ENCODE assay signal across 8 mouse cellular contexts in the genomic region with DNA sequence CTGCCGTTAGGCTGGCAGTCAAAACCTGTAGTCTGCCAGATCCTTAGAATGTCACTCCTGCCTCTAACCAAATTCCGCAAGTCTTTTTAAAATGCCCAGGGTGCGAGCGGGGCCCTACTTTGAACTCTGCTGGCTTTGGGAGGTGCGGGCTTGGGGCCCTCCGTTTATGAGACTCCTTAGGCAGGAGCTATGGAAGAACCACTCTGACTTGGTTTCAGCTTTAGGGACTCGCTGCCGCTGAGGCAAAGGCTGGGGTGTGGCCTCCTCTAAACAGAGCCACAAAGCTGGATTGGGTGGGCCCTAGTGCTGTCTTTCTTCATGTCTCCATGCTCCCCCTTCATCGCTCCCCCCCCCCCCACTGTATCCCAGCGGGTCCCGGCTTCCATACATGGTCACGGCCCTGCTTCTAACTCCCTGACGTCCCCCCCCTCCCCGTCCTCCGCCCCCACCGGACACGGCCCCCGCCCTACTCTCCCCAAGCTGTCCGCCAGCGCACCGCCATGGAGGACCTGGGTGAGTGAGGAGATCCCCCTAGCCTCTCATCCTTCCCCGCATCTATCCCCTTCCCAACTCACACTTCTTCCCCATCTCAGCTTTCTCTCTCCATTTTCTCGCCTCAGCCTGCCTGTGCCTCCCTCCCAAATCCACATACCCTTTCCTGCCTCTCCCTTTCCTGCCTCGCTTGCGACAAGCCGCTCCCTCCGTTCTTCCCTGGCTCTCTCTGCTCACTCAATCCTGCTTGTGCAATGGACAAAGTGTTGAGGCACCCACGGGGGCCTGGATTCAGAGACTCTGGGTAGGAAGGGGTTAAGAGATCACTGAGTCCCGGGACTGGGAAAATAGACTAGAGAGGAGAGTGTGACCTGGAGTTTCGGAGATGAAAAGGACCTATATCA. TPM values are rescaled to one million over a fixed set of nuclear protein-coding genes. Genes with fewer than 3 reads are reported as not detected.
DNase-seq lines count a peak whose midpoint lies in the region; ATAC-seq and TF ChIP-seq lines count a peak whose summit lies in the region.

A gene (plus strand): TSS at position 317 of the 896 bp plus-strand sequence.

- H3K36me3 ChIP-seq in spleen, adult 2 months (ENCODE audit: control insufficient read depth, insufficient read depth, low read length), result peaks cover 20% of the 10 kb centered on the region
- peaks cover 24% of the 10 kb centered on the region; the same call in 1 of the 2 replicates for H3K36me3 ChIP-seq in intestine, embryonic 15.5 days
- H3K36me3 ChIP-seq in liver, adult 2 months (ENCODE audit: control insufficient read depth, insufficient read depth, low read length), result peaks cover 3% of the 10 kb centered on the region; the same call in 1 of the 2 replicates

- 0 out of 2 replicates have a peak, but pooled peaks cover 3% of the 10 kb centered on the region for H3K27me3 ChIP-seq in spleen, adult 2 months (ENCODE audit: control insufficient read depth, insufficient read depth, low read length)
- H3K27me3 ChIP-seq in intestine, embryonic 15.5 days (replicated peaks), result no peaks in the 10 kb centered on the region
- H3K27me3 ChIP-seq in liver, adult 2 months (ENCODE audit: control insufficient read depth, insufficient read depth, low read length), result no peaks in the 10 kb centered on the region

- peak within 1 kb of the TSS; percentile 51; the same call in 1 of the 2 replicates for H3K4me3 ChIP-seq in spleen, adult 2 months (ENCODE audit: extremely low read depth, insufficient read depth, insufficient read length)
- peak within 1 kb of the TSS; percentile 46 for H3K4me3 ChIP-seq in intestine, embryonic 15.5 days (replicated peaks)
- peak within 1 kb of the TSS; percentile 56 for H3K4me3 ChIP-seq in liver, adult 2 months (ENCODE audit: insufficient read depth, low read depth, low read length)

- 32% methylated on average over 28 of the region's 30 CpGs for WGBS in spleen, adult 2 months
- 4% methylated on average over 29 of the region's 30 CpGs for WGBS in intestine, embryonic 15.5 days
- WGBS in liver, adult 2 months, result 14% methylated on average over 22 of the region's 30 CpGs

- no peak for TF ChIP-seq POLR2A in spleen, adult 2 months (IDR thresholded peaks at IDR 0.05; ENCODE audit: low read depth, low read length)
- TF ChIP-seq POLR2A in liver, adult 2 months (IDR thresholded peaks at IDR 0.05; ENCODE audit: extremely low read depth, insufficient read depth, low read length), result 0 out of 2 replicates have a peak, but pooled peaks have one; percentile 26

- no peaks in the 10 kb centered on the region for H3K4me1 ChIP-seq in spleen, adult 2 months (ENCODE audit: control insufficient read depth, insufficient read depth, insufficient read length)
- peaks cover 21% of the 10 kb centered on the region for H3K4me1 ChIP-seq in intestine, embryonic 15.5 days (replicated peaks)
- H3K4me1 ChIP-seq in liver, adult 2 months (ENCODE audit: control insufficient read depth, insufficient read depth, low read length), result no peaks in the 10 kb centered on the region

- peak within 1 kb of the TSS; percentile 71 for H3K27ac ChIP-seq in spleen, adult 2 months (ENCODE audit: insufficient read depth, low read length)
- H3K27ac ChIP-seq in intestine, embryonic 15.5 days, result peak within 1 kb of the TSS; percentile 88
- peak within 1 kb of the TSS; percentile 53 for H3K27ac ChIP-seq in liver, adult 2 months (replicated peaks; ENCODE audit: insufficient read depth, low read depth, low read length)

- DNase-seq in spleen, adult 2 months (ENCODE audit: low read depth in 1 of 2, low spot score in 2 of 2), result no peak
- no peak for DNase-seq in spleen, adult 12 weeks (ENCODE audit: low spot score)
- peak; percentile 64 for DNase-seq in embryo, embryonic 9.5 days (ENCODE audit: extremely low spot score)
- peak; percentile 75 for DNase-seq in gastrocnemius, postnatal 25 days
- DNase-seq in liver, adult 2 months (ENCODE audit: extremely low read depth, low read depth, low spot score), result no peak
- peak; percentile 63 for DNase-seq in neural tube, embryonic 10.5 days (ENCODE audit: extremely low spot score, low spot score)
- peak; percentile 70 to 72 for DNase-seq in urinary bladder, postnatal 4 days (ENCODE audit: low spot score in 2 of 2)

- TF ChIP-seq CTCF in spleen, adult 2 months (IDR thresholded peaks at IDR 0.05; ENCODE audit: extremely low read depth, insufficient read depth, insufficient read length, insufficient replicate concordance), result no peak
- no peak for TF ChIP-seq CTCF in liver, adult 2 months (IDR thresholded peaks at IDR 0.05; ENCODE audit: low read depth, low read length)

- peak within 1 kb of the TSS; percentile 60 for H3K9ac ChIP-seq in intestine, embryonic 15.5 days
- H3K9ac ChIP-seq in liver, adult 2 months (ENCODE audit: low read depth, low read length), result peak within 1 kb of the TSS; percentile 51

- peak; percentile 87 for ATAC-seq in intestine, embryonic 15.5 days

- H3K4me2 ChIP-seq in intestine, embryonic 15.5 days (replicated peaks), result peak within 1 kb of the TSS; percentile 62

- H3K79me2 ChIP-seq in liver, adult 2 months (ENCODE audit: control insufficient read depth, insufficient read depth, low read length), result no peaks in the 10 kb centered on the region

- H3K9me3 ChIP-seq in intestine, embryonic 15.5 days, result no peaks in the 10 kb centered on the region

RNA-seq across cellular contexts. Expression of the gene that starts here (rescaled TPM):
- 33.8 and 40.4 TPM in 2 replicates for polyA plus RNA-seq in spleen, adult 2 months (2012; rRNA removed)
- total RNA-seq in gastrocnemius, postnatal 25 days (2021), result 10 to 100 TPM in 1 of 2 experiments, 1 to 10 TPM in 1; 9.0 to 10.2 TPM
- polyA plus RNA-seq in intestine, embryonic 15.5 days (2015; fragmentation: Nextera tagmentation; extraction: Ambion mirVana), result 160 and 163 TPM in 2 replicates
- total RNA-seq in liver, adult 2 months (2014; rRNA removed), result 0.65 and 1.1 TPM in 2 replicates
- 1.6 and 2.0 TPM in 2 replicates for polyA plus RNA-seq in liver, adult 2 months (2012; rRNA removed)

Comparison
In these comparisons a context has a peak if more than half of its experiments do, and no peak if none do; other contexts are left out.
1. RNA of the gene that starts here (polyA plus RNA-seq): 160 to 163 TPM in intestine, embryonic 15.5 days and 33.8 to 40.4 TPM in spleen, adult 2 months; 1.6 to 2.0 TPM in liver, adult 2 months; every median in the first group is over 10 times any median in the second.
2. DNase-seq: peak in embryo, embryonic 9.5 days (single experiment), gastrocnemius, postnatal 25 days (single experiment), neural tube, embryonic 10.5 days (single experiment) and urinary bladder, postnatal 4 days (2 of 2); none in spleen, adult 2 months (0 of 2), spleen, adult 12 weeks (single experiment) and liver, adult 2 months (single experiment).
3. Peak in every context shown above with its lines, with median percentiles within 50 percentile points of each other: H3K27ac ChIP-seq and H3K4me3 ChIP-seq.